Mouse (Mus musculus) CH12.LX (cell line): ENCODE data around the gene Cavin4. TPM values are rescaled to one million over a fixed set of nuclear protein-coding genes. Genes with fewer than 3 reads are reported as not detected.

Experiments used
- DNase-seq: peaks from one replicate; pipeline ENCODE4 v3.0.0-alpha.2; 2013; ENCODE audit errors: extremely low read depth
- H3K27ac ChIP-seq: 2 replicates; pipeline ENCODE4 v1.5.1; 2012; ENCODE audit warnings: low read depth, mild to moderate bottlenecking, control low read depth, moderate library complexity; ENCODE audit not compliant: insufficient read depth
- H3K27me3 ChIP-seq: replicated peaks from 2 replicates; pipeline ENCODE3; 2012; ENCODE audit warnings: inconsistent platforms
- H3K36me3 ChIP-seq, 2 experiments: replicated peaks in 1 of 2; 2 replicates each; pipeline versions ENCODE3 to v1.6.1; 2012; ENCODE audit warnings: inconsistent platforms in 1 of 2, low read length in 1 of 2, mild to moderate bottlenecking in 1 of 2, mixed read lengths in 1 of 2, moderate library complexity in 1 of 2; ENCODE audit not compliant: control insufficient read depth in 1 of 2, insufficient read depth in 1 of 2
- H3K4me1 ChIP-seq, 2 experiments: 2 replicates each; pipeline ENCODE4 v1.6.1; 2012; ENCODE audit warnings: inconsistent platforms in 1 of 2, moderate library complexity in 1 of 2; ENCODE audit not compliant: insufficient read depth in 2 of 2, control insufficient read depth in 1 of 2
- H3K4me2 ChIP-seq: 2 replicates; pipeline ENCODE4 v1.6.1; 2012; ENCODE audit warnings: low read depth, mild to moderate bottlenecking, control low read depth; ENCODE audit not compliant: poor library complexity, insufficient read depth, severe bottlenecking
- H3K4me3 ChIP-seq, 3 experiments: fragments of 150-350 bp in 1 of 3; sonication (generic) in 1 of 3; replicated peaks in 1 of 3; 2 replicates each; pipeline versions ENCODE3 to v1.5.1; 2011 to 2012; ENCODE audit warnings: low read depth in 2 of 3, low read length in 2 of 3, mild to moderate bottlenecking in 2 of 3, moderate library complexity in 2 of 3, control low read depth in 1 of 3, improper control_type of control experiment in 1 of 3, inconsistent platforms in 1 of 3, mixed read lengths in 1 of 3; ENCODE audit not compliant: poor library complexity in 1 of 3
- H3K79me2 ChIP-seq: replicated peaks from 2 replicates; pipeline ENCODE4 v1.6.1; 2012; ENCODE audit warnings: mild to moderate bottlenecking, moderate library complexity; ENCODE audit not compliant: control insufficient read depth, poor library complexity, insufficient read depth, severe bottlenecking; ENCODE audit errors: extremely low read depth
- H3K9ac ChIP-seq: 2 replicates; pipeline ENCODE4 v1.6.1; 2012; ENCODE audit warnings: low read depth, mild to moderate bottlenecking, control low read depth, moderate library complexity; ENCODE audit not compliant: insufficient read depth
- H3K9me3 ChIP-seq: replicated peaks from 2 replicates; pipeline ENCODE3; 2012; ENCODE audit warnings: low read length, inconsistent platforms, mixed read lengths
- CHD2 ChIP-seq: IDR thresholded peaks from 2 replicates; pipeline ENCODE4 v1.6.1; 2011; ENCODE audit warnings: low read length, improper control_type of control experiment
- CTCF ChIP-seq, 2 experiments: IDR thresholded peaks in 1 of 2; conservative IDR thresholded peaks in 1 of 2; 2 replicates each; pipeline ENCODE4 v1.5.1; 2011 to 2012; ENCODE audit warnings: low read depth in 2 of 2, low read length in 2 of 2, improper control_type of control experiment in 1 of 2, inconsistent platforms in 1 of 2, mild to moderate bottlenecking in 1 of 2, moderate library complexity in 1 of 2
- E2F4 ChIP-seq: IDR thresholded peaks from 2 replicates; pipeline ENCODE4 v1.6.1; 2011; ENCODE audit warnings: low read depth, low read length, improper control_type of control experiment; ENCODE audit not compliant: insufficient replicate concordance
- ETS1 ChIP-seq: conservative IDR thresholded peaks from 2 replicates; pipeline ENCODE4 v1.6.1; 2012; ENCODE audit warnings: low read depth, mild to moderate bottlenecking, inconsistent platforms, low read length, improper control_type of control experiment, moderate library complexity
- HCFC1 ChIP-seq: IDR thresholded peaks from 2 replicates; pipeline ENCODE4 v1.6.1; 2012; ENCODE audit warnings: low read depth, mild to moderate bottlenecking, inconsistent platforms, low read length, improper control_type of control experiment
- IRF4 ChIP-seq: IDR thresholded peaks from 2 replicates; pipeline ENCODE4 v1.6.1; 2014; ENCODE audit warnings: low read depth, mild to moderate bottlenecking, inconsistent platforms, low read length, improper control_type of control experiment
- JUN ChIP-seq: IDR thresholded peaks from 2 replicates; pipeline ENCODE4 v1.6.1; 2011; ENCODE audit warnings: low read depth, mild to moderate bottlenecking, low read length, improper control_type of control experiment, moderate library complexity; ENCODE audit not compliant: insufficient read depth
- KAT2A ChIP-seq: IDR thresholded peaks from 2 replicates; pipeline ENCODE4 v1.6.1; 2012; ENCODE audit warnings: low read length, improper control_type of control experiment, inconsistent platforms; ENCODE audit not compliant: insufficient replicate concordance
- MAFK ChIP-seq: IDR thresholded peaks from 2 replicates; pipeline ENCODE4 v1.6.1; 2011; ENCODE audit warnings: low read length, improper control_type of control experiment; ENCODE audit not compliant: insufficient replicate concordance
- MAZ ChIP-seq: IDR thresholded peaks from 2 replicates; pipeline ENCODE4 v1.6.1; 2012; ENCODE audit warnings: low read depth, mild to moderate bottlenecking, inconsistent platforms, low read length, improper control_type of control experiment, moderate library complexity
- MXI1 ChIP-seq: IDR thresholded peaks from 2 replicates; pipeline ENCODE4 v1.6.1; 2011; ENCODE audit warnings: mild to moderate bottlenecking, low read depth, low read length, improper control_type of control experiment
- MYC ChIP-seq: IDR thresholded peaks from 2 replicates; pipeline ENCODE4 v1.6.1; 2011; ENCODE audit warnings: low read depth, mild to moderate bottlenecking, improper control_type of control experiment, low read length
- NELFE ChIP-seq: IDR thresholded peaks from 2 replicates; pipeline ENCODE4 v1.6.1; 2011; ENCODE audit warnings: low read depth, low read length, improper control_type of control experiment
- NRF1 ChIP-seq: IDR thresholded peaks from 2 replicates; pipeline ENCODE4 v1.6.1; 2014; ENCODE audit warnings: low read depth, mild to moderate bottlenecking, inconsistent platforms, low read length, improper control_type of control experiment, moderate library complexity
- PAX5 ChIP-seq: IDR thresholded peaks from 2 replicates; pipeline ENCODE4 v1.6.1; 2012; ENCODE audit warnings: low read length, inconsistent platforms, mixed read lengths
- POLR2A ChIP-seq: IDR thresholded peaks from 2 replicates; pipeline ENCODE4 v1.6.1; 2011; ENCODE audit warnings: low read depth, mild to moderate bottlenecking, improper control_type of control experiment, low read length
- RCOR1 ChIP-seq: conservative IDR thresholded peaks from 2 replicates; pipeline ENCODE4 v1.6.1; 2012; ENCODE audit warnings: low read depth, mild to moderate bottlenecking, inconsistent platforms, low read length, improper control_type of control experiment
- SIN3A ChIP-seq: IDR thresholded peaks from 2 replicates; pipeline ENCODE4 v1.6.1; 2012; ENCODE audit warnings: low read length, improper control_type of control experiment, inconsistent platforms
- SMC3 ChIP-seq: IDR thresholded peaks from 2 replicates; pipeline ENCODE4 v1.6.1; 2011; ENCODE audit warnings: low read depth, low read length, improper control_type of control experiment
- TBP ChIP-seq: conservative IDR thresholded peaks from 2 replicates; pipeline ENCODE4 v1.6.1; 2011; ENCODE audit warnings: low read depth, low read length, improper control_type of control experiment
- TCF12 ChIP-seq: IDR thresholded peaks from 2 replicates; pipeline ENCODE4 v1.6.1; 2014; ENCODE audit warnings: low read depth, mild to moderate bottlenecking, inconsistent platforms, low read length, improper control_type of control experiment
- USF2 ChIP-seq: conservative IDR thresholded peaks from 2 replicates; pipeline ENCODE4 v1.6.1; 2011; ENCODE audit warnings: low read depth, low read length, improper control_type of control experiment
- ZC3H11A ChIP-seq: IDR thresholded peaks from 2 replicates; pipeline ENCODE4 v1.6.1; 2012; ENCODE audit warnings: low read depth, mild to moderate bottlenecking, inconsistent platforms, low read length, improper control_type of control experiment
- ZKSCAN1 ChIP-seq: IDR thresholded peaks from 2 replicates; pipeline ENCODE4 v1.6.1; 2012; ENCODE audit warnings: low read depth, inconsistent platforms, low read length, improper control_type of control experiment, borderline replicate concordance
- ZNF384 ChIP-seq: IDR thresholded peaks from 2 replicates; pipeline ENCODE4 v1.6.1; 2012; ENCODE audit warnings: low read depth, low read length, improper control_type of control experiment, inconsistent platforms
- dilution Hi-C: fragments of 300-500 bp; cut with MboI; formaldehyde crosslinking; loops from 2 replicates; pipeline ENCODE4 v1.14.3; 2020; ENCODE audit warnings: low sequenced_read_pairs; ENCODE audit not compliant: extremely low pct_unique_long_range_greater_than_20kb, extremely low pct_ligation_motif_present
- in situ Hi-C: fragments of 300-500 bp; cut with MboI; formaldehyde crosslinking; loops from 3 replicates; pipeline ENCODE4 v1.14.3; 2019; ENCODE audit warnings: low sequenced_read_pairs, low pct_ligation_motif_present, low pct_unique_long_range_greater_than_20kb, mixed read lengths
- polyA plus RNA-seq: library from polyadenylated mRNA; unstranded; fragments of >175 nt; gene quantifications from 2 replicates; pipeline ENCODE4 v1.2.1, GENCODE M21; 2012; ENCODE audit warnings: low read depth; ENCODE audit not compliant: insufficient read length
- total RNA-seq, 2 experiments: library from RNA; depleted of rRNA; stranded (reverse); fragments of 300-350 nt in 1 of 2; fragments of >200 nt in 1 of 2; gene quantifications; 2 replicates each; pipeline ENCODE4 v1.2.3; 2012 to 2014

The Cavin4 gene
- total and polyA plus RNA-seq, 3 experiments = 0.13 to 0.26 (median 0.24) TPM

DNA sequence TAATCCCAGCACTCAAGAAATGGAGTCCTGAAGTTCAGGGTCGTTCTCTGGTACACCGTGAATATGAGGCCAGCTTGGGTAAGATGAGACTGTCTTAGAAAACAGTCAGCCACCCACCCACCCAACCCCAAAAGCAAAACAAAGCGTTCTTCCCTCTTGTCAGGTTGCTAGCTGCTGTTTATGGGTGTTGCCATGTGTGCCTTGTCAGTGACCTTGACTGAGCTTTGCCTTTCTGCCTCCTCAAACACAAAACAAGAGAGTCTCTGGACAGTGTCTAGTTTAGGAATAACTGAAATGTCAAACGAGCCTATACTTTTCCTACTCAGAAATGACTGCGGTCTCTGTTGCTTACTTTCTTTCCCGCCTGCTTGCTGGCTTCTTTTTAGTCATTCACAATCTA, 41.1 kb upstream of the Cavin4 start:
- in situ Hi-C loops (no loop called here), dilution Hi-C loops (no loop called here)
- H3K4me1 ChIP-seq = peaks cover 0 to 9% of the 10 kb centered on the region in 2 experiments; a peak in 1 of 4 replicates
- no peaks in the 10 kb centered on the region for H3K27me3 ChIP-seq
- no peaks in the 10 kb centered on the region for H3K9me3 ChIP-seq
- H3K79me2 ChIP-seq = no peaks in the 10 kb centered on the region
- H3K4me3 ChIP-seq = no peak overlapping the region
- no peak overlapping the region for H3K27ac ChIP-seq
- TF ChIP-seq MYC (no peak), CHD2 (no peak), E2F4 (no peak), TCF12 (no peak), SMC3 (no peak), MAFK (no peak), IRF4 (no peak), ZNF384 (no peak), PAX5 (no peak), ZKSCAN1 (no peak), USF2 (no peak)
- H3K9ac ChIP-seq = no peak overlapping the region
- no peak overlapping the region for H3K4me2 ChIP-seq
- peaks cover 0 to 22% of the 10 kb centered on the region in 2 experiments for H3K36me3 ChIP-seq
- DNase-seq = no peak

DNA sequence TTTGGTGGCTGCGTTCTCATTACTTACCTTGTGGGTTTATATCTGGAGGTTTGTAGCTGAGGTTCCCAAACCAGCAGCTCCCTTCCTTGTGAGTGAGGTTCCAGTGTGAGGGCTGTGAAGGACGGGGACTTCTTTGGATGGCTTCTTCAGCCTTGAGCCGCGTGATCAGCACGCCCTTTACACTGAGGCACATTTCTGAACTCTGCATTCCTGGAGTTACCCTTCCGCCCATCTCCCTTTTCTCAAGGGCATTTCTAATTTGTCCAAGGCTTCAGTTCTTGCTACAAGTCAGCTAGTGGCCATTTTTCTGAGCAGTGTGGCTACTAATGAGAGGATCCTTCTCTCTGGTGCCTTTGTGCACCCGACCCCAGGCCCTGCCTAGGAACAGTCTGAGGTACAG, 40.4 kb upstream of the Cavin4 start:
- no peaks in the 10 kb centered on the region for H3K27me3 ChIP-seq

More for the DNA sequence above, 40.4 kb upstream of the Cavin4 start:
- Histone ChIP-seq H3K4me2 (no peak overlapping the region), H3K4me1 (peaks cover 0 to 9% of the 10 kb centered on the region in 2 experiments; a peak in 1 of 4 replicates), H3K27ac (no peak overlapping the region), H3K36me3 (peaks cover 0 to 26% of the 10 kb centered on the region in 2 experiments), H3K9ac (no peak overlapping the region), H3K9me3 (no peaks in the 10 kb centered on the region), H3K79me2 (no peaks in the 10 kb centered on the region), H3K4me3 (no peak overlapping the region)
- no peak for TF ChIP-seq JUN
- no peak for TF ChIP-seq SIN3A
- TF ChIP-seq MYC = no peak
- TF ChIP-seq MXI1 = no peak
- TF ChIP-seq POLR2A = no peak
- no peak for TF ChIP-seq SMC3
- no peak for TF ChIP-seq NELFE
- TF ChIP-seq HCFC1 = no peak
- TF ChIP-seq NRF1 = no peak
- no peak for TF ChIP-seq TBP
- no peak for TF ChIP-seq TCF12
- TF ChIP-seq CTCF (conservative IDR thresholded peaks at IDR 0.05 in 1 of 2, IDR thresholded peaks at IDR 0.05 in 1 of 2; ENCODE audit: low read depth in 2 of 2, low read length in 2 of 2) = no peak
- no peak for TF ChIP-seq PAX5
- TF ChIP-seq KAT2A = no peak
- no peak for TF ChIP-seq IRF4
- no peak for TF ChIP-seq ZKSCAN1
- no peak for TF ChIP-seq ZC3H11A
- no peak for TF ChIP-seq RCOR1
- no peak for TF ChIP-seq MAZ
- TF ChIP-seq ETS1 = no peak
- dilution Hi-C loops (no loop called here), in situ Hi-C loops (no loop called here)
- DNase-seq = no peak
